Mouse (Mus musculus) spleen, postnatal 4 days (tissue): ENCODE measurements at regions not wholly inside any gene's neighbourhood (a gene's known extent, or its start where the extent isn't known, plus 50 kb on each side); places are given as distances from the start of the nearest gene placed in this dataset.

ENCODE experiments used
- DNase-seq, 2 experiments: peaks; one replicate each; pipeline ENCODE4 v3.0.0; 2022; ENCODE audit warnings: low spot score in 2 of 2

GRCm38 (mm10) chr13:110580570-110580969 is 185.7 kb downstream of the Plk2 start:
- no peak for DNase-seq

DNA sequence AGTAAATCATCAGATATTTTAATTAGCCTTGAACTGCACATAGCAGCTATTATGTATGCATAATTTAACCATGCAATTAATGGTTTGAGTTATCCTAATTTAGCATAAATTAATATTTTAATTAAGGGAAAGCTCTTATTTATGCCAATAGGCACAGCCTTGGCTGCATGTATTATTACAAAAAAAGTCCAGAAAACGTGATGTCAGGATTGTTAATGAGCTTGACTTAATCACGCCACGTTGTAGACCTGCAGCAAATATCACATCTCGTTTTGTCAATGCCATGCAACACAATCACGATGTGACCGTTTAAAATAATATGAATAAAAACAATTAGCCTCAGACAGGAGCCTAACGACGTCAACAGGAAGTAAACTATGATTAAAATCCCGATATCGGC is 189.9 kb downstream of the Plk2 start:
- DNase-seq: no peak

GRCm38 (mm10) chr13:110594630-110595029 is 199.8 kb downstream of the Plk2 start:
- DNase-seq: no peak

GRCm38 (mm10) chr13:110599666-110600065 is 204.8 kb downstream of the Plk2 start:
- DNase-seq: no peak

GRCm38 (mm10) chr13:110600377-110600776 is 205.5 kb downstream of the Plk2 start:
- DNase-seq: no peak

DNA sequence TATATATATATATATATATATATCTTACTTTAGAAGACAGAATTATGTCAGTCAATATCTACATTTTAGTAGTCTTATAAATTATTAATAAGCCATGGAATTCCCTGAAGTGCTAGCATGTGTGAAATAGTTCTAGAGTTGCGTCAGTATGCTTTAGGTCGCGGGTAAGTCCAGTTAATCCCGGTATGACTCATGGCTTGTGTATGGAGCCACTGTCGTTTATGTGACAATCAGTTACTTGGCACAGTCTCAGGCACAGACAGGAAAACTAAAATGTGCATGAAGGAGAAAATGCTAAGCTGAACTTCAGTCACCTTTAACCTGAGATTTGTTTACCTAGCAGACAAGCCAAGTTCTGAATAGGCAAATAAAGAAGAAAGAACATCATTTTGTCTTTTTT is 206.5 kb downstream of the Plk2 start:
- DNase-seq: no peak

DNA sequence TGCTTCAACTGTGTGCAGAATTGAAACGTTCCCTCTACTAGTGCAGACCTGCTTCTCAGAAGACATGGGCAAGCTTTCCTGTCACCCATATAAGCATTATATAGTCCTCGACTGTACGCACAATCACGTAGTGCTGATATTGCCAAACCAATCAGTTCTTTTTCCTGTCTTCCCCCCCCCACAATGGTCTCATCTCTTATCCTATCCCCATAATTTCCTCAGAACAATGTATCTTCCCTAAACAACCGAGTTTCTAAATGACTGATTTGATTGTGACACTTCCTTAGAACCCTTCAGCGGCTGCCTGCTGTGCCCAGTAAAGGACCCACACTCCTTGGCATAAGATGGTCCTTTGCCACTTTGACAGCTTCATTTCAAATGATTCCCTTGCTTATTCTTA is 207.0 kb downstream of the Plk2 start:
- DNase-seq: no peak

DNA sequence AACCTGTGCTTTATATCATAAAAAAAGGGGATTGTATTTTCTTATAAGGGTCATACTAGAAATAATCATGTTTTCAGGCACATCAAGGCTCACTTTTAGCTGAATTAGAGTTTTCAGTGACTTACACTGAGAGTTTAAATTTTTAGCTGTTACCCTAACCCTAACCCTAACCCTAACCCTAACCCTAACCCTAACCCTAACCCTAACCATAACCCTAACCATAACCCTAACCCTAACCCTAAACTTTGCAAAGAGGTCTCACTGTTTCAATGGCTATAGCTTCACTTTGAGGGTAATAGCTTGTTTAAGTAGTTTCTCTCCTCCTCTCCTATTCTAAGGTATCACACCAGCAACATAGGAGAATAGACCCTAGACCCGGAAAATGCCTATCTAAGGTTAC is 208.0 kb downstream of the Plk2 start:
- DNase-seq: no peak

DNA sequence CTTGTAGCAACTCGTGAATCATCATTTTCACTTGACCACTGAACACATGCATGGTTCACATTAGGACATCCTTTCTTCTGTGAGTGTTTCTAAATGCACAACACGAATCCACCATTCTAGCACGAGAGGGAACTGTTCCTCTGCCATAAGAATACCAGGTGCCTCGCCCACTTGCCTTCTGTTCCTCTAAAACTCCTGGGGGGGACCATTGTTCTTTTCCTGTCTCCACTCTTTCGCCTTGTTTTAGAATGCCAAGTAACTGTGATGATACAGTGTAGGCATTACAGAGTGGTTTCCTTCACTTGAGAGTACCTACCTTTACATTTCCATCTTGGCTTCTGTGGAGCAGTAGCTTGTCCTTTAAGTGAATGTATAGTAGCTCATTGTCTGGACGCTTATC is 224.2 kb downstream of the Plk2 start:
- DNase-seq: no peak

DNA sequence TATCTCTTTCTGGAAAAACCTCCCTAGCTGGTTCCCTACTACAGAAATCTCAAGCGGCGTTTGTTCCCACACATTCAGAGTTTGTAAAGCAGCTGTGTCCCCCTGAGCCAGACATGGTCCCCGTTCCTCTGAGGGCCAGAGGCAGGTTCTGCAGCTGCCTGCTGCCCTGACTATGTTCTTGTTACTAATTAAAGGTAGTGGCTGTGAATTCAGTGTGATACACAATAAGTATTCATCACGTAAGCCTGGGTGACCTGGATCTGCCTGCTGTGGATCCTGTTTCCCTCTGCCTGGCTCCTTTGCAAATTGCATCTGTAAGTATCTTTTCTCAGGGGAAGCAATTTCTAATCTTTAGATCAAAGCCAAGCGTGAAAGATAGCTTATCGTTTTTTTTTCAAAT is 232.3 kb downstream of the Plk2 start:
- DNase-seq: no peak

DNA sequence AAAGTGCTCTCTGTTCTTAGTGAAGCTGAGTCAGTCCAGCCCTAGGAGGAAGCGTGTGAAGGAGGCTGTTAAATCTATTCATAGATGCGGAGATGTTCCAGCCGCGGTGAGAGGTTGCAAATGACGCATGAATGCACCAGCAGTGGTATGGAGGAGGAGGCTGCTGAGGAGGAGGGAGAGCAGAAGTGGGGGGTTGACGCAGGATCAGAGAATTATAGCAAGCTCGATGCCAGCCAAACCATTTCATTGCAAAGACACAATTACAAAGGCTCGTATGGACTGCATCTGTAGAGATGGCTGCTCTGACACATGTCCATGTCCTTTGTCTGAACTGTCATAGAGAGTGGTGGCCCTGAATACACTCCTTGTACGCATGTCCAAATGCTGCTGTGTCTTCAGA is 232.9 kb downstream of the Plk2 start:
- no peak for DNase-seq

- DNase-seq: no peak
These were observed 233.4 kb downstream of the Plk2 start for GRCm38 (mm10) chr13:110628201-110628600.

GRCm38 (mm10) chr13:110633261-110633781 is 238.5 kb downstream of the Plk2 start:
- DNase-seq: no peak

- no peak for DNase-seq
These were observed 239.1 kb downstream of the Plk2 start for GRCm38 (mm10) chr13:110633899-110634298.

DNA sequence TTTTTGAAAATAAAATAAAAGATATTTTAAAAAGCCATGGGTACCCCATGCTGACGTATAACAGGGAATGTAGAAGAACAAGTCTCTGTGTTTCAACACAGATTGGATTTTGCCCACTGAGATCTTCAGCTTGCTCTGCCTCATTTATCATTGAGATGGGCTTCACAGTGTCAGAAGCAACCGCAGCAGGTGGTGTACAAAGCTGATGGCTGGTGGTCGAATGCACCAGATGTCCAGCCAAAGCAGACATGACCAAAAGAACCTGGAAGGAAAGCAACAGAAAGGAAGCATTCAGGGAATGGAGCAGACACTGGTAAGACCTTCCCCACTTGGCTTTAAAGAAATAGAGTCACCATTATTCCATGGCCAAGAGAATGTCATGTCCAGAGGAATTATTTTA is 247.9 kb downstream of the Plk2 start:
- no peak for DNase-seq

DNA sequence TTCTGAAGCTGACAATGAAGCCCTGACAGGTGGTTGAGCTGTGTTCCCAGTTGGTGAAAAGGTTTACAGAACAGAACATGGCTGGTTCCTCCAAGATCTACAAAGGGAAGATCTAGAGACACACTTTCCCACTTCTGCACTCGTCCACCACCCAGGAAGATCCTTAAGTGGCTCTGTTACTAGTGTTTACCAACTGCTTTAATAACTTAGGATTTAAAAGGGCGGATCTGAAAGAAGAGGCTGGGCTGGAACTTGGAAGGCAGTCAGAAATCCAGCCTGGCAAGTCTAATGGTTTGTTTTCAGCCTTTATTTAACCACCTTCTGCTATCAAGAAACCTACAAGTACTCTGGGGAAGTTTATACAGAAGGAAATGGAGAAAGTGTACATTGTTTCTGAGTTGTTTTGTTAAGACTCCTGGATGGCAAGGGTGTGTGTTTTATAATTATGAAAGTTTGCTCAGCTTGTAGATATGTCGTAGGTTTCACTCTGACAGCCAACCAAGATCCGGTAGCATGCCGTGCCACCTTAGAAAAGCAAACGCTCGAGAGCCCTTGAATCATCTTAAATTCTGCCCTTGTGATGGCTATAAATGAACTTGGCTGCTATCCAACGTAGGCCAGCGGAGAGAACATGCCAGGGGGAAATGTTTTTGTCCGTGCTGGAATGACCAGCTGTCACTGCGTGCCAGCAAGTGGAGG is 248.5 kb downstream of the Plk2 start:
- DNase-seq: no peak

- DNase-seq: no peak
These were observed 249.0 kb downstream of the Plk2 start for GRCm38 (mm10) chr13:110643897-110644213.

- no peak for DNase-seq
These were observed 254.5 kb downstream of the Plk2 start for GRCm38 (mm10) chr13:110649378-110649777.

DNA sequence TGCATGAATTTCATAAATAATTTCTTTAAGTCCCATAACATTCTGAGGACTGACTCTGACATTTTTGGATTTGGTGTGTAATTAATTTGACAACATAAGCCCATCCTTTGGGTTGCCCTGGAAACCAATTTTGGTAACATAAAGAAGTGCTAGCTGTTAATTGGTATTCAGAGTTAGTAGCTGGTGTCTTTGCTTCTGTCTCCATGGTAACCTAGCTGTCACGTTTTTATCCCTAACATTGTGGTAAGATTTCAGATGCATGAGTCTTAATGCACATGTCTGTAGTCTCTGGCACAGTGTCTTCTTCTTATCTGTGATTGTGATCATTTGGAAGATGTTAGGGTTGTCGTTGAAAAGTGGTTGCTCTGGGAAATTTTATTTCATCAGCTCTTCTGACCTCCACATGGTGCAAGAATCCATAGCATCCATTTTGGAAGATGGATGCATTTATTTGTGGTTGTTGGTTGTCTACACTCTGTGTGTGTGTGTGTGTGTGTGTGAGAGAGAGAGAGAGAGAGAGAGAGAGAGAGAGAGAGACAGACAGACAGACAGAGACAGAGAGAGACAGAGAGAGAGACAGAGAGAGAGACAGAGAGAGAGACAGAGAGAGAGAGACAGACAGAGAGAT is 255.1 kb downstream of the Plk2 start:
- no peak for DNase-seq

GRCm38 (mm10) chr13:110652201-110652600 is 257.4 kb downstream of the Plk2 start:
- DNase-seq: no peak

- no peak for DNase-seq
These were observed 270.4 kb downstream of the Plk2 start for GRCm38 (mm10) chr13:110665073-110665800.

DNA sequence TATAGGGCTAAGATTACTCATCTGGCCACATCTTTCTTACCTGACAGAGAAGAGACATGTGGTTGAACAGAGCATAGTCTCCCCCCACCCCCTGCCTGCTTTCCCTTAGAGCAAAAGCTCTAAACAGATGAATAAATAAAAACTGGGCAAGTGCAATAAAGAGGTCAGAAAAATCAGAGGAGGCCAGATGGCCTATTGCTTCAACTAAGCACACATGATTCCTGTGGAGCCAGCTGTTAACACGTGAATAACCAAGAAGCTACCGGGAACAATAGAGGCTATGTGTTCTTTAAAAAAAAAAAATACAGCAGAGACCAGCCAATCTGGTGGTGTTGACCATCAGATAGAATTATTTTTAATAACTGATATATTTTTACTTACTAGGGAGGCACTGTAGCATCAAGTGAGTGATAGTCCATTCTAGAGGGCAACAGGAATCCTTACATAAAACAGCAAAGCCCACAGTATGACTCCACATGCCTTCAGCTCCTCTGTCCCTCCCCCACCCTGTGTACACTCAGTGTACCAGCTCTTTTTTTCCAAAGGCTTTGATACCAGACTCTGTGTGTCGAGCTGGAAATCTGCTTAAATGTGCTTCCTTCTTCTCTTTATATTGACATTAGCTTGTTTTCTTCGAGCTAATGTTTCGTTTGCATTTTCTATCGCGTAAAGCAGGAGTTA is 272.6 kb downstream of the Plk2 start:
- DNase-seq: no peak
